Mouse (Mus musculus): ENCODE results near the gene Uqcrq. TPM values are rescaled to one million over a fixed set of nuclear protein-coding genes. Genes with fewer than 3 reads are reported as not detected.
"Not testable (repeated sequence)": the region's sequence is repeated elsewhere in the genome, so short reads cannot be mapped to it uniquely, and the experiment has no call there.

Uqcrq gene
- total RNA-seq, 2 experiments from 2014 or later: 415 to 443 TPM

DNA sequence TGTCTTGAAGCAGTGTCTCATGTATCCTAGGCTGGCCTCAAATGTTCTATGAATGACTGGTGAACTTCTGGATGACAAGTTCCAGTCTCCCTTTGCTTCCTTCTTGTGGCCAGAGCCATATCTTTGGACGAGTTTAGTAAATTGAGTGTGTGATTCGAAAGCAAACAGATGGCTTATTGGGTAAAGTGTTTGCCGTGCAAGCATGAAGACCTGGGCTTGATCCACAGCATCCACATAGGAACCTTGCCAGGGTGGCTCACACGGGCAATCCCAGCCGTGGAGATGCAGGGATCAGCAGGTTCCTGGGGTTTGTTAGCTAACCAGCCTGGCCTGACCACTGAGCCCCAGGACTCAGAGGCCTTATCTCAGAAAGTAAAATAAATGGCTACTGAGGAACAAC is 22.4 kb upstream of the Uqcrq start:
- DNase-seq (ENCODE audit: low spot score in 2 of 2): no peak

DNA sequence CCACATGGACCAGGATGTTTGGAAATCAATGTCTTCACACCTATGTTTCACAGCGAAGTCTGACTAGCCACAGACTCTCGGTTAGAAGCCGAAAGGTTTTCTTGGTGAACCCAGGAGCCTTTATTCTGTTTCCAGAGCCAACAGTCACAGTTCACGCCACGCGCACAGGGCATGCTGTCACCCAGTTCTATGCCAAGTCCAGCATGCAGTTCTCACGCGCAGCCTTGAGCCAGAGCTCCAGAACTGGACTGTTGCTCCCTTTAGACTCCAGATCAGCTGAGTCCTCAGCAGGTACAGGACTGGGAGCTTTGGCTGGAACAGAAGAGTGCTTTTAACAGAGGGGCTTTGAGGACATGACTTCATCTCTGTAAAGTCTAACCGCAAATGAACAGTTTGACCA is 21.8 kb upstream of the Uqcrq start:
- no peak for DNase-seq (ENCODE audit: low spot score in 2 of 2)

DNA sequence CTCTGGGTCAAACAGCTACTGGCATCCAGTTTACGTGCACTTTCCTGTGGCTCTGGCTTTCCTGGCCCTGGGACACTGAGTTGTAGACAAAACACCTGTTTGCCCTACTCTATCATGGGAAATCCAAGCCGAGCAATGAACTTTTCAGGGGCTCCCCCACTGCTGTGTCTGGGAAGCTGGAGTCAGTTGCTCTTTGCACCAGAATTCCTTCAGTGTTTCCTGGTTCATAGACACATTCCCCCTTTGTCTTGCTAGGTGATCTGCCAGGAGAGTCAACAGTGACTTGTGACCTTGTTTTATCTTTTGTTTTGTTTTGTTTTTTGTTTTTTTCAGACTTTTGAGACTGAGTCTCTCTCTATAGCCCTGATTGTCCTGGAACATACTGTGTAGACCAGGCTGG is 20.7 kb upstream of the Uqcrq start:
- no peak for DNase-seq (ENCODE audit: low spot score in 2 of 2)

DNA sequence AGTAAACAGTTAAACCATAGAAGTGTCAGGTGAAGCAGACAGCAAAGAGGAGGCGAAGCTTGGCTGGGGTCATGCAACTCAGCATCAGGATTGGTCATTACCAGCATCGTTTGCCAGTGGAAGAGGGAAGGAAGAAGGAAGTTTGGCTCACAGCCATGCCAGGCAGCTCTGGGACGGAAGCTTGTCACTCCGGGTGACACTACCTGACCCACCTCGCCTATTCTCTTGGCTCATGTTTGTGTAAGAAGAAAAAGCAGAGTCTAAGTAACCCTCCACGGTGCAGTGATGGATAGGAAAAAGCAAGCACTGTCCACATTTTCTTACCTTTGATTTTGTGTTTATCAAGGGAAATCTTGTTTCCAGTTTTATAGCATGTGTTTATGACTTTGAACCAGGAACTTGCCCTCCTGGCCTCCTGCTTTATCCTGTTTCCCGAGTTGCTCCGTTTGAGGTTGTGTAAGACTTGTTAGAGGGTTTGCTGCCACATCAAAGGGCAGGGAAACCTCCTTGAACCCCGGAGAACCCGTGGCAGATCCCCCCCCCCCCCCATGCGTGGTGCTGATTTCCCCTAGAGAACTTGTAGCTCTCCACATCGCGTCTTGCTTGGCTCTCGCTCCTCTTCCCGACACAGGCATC is 19.6 kb upstream of the Uqcrq start:
- DNase-seq (ENCODE audit: low spot score in 2 of 2): no peak

DNA sequence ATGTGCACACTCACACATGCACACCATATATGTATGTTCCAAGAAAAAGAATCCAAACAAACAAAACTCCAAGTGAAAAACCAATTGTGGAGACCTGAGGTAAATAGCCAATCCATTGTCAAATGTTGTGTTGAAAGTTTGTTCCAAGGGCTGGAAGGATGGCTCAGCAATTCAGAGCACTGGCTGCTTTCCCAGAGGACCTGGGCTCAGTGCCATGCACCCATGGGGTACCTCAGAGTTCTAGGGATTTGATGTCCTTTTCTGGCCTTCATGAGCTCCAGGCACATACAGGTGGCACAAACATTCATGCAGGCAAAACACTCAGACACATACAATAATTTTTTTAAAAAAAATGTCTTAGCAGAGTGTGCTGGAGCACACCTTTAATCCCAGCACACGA is 17.9 kb upstream of the Uqcrq start:
- DNase-seq (ENCODE audit: low spot score in 2 of 2): no peak

DNA sequence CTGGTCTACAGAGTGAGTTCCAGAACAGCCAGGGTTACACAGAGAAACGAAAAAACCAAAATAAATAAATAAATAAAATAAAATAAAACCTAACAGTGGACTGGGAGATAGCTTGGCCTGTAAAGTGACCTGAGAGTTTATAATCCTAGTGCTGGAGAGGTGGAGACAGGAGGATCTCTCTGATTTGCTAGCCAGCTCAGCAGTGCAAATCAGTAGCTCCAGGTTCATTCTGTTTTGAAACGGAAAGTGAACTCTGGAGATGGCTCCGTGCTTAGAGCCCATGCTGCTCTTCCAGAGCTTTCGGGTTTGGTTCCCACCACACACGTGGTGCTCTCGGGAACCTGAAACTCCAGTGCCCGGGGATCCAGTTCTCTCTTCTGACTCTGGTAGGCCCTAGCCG is 17.4 kb upstream of the Uqcrq start:
- no peak for DNase-seq (ENCODE audit: low spot score in 2 of 2)

DNA sequence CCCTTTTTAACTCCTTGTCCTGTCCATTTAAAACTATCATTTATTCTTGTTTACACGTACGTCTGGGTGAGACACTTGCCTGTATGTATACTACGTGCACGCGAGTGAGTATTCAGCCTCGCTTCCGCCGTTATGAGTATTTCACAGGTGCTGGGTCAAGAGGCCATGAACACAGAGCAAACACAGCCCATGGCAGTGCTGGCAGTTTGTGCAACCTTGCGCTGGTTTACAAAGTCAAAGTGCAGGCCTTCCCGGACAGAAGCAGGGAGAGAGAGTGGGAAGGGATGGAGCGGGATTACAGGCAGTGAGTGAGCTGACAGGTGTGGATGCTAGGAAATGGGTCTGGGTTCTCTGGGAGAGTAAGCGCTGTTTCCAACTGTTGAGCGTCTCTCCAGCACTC is 15.6 kb upstream of the Uqcrq start:
- DNase-seq (ENCODE audit: low spot score in 2 of 2): no peak

DNA sequence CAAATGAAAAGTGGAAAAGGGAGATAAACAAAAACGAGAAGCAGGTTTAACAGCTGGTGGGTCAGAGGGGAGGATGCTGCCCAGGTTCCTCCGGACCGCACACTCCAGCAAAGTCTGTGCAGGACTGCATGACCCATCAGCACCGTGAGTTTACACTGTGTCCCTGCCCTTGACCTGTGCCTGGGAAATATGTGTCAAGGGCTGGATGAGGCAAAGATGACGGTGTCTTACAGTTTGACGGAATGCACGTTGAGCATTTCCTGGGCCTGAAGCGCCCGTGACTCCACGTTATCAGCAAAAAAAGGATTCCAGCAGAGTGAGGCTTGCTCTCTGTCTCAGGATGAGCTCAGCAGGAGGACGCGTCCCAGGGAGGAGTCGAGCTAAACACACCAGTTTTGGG is 14.9 kb upstream of the Uqcrq start:
- DNase-seq (ENCODE audit: low spot score in 2 of 2): no peak

DNA sequence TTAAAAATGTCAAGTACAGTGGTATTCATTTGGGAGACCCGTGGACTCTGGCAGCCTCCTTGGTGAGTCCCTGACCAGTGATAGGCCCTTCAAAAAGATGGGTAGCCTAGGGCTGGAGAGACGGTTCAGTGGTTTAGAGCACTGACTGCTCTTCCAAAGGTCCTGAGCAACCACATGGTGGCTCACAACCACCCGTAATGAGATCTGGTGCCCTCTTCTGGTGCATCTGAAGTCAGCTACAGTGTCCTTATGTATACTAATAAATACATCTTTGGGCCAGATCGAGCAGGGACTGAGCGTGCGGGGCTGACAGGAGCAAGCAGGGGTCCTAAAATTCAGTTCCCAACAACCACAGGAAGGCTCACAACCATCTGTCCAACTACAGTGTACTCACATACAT is 13.2 kb upstream of the Uqcrq start:
- no peak for DNase-seq (ENCODE audit: low spot score in 2 of 2)

DNA sequence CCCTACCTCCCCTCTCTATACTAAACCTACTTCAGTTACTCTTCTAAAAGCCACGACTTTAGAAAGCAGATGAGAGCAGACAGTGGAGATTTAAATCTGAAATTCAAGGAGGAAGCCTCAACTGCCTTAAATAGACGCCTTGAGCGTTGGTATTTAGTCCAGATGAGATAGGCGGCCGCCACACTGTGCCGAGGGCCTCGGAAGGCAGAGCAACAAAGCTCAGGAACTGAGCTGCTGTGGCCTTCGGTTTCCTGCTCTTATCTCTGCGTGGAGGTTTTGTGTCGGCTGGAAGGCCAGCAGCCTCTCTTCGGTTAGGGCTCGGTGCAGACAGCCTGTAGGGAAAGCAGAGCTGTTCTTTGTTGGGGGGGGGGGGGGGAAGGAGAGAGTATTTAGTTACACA is 11.3 kb upstream of the Uqcrq start:
- DNase-seq (ENCODE audit: low spot score in 2 of 2): no peak

DNA sequence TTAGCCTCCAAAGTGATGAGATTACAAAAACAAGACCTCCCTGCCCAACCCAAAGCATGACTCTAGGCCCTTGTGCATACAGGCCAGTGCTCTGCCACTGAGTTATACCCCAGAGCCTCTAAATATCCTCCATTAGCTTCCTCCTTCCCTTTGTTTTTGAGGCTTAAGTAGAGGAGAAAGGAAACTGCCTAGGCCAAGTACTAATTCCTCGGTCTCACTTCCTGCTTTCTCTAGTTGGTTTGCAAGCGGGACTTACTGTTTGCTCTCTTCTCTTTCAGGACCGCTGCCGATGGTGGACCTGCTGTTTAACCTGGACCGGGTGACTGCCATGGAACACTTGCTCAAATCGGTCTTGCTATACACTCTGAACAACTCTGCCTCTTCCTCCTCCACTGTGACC is 5.7 kb upstream of the Uqcrq start:
- DNase-seq (ENCODE audit: low spot score in 2 of 2): no peak

DNA sequence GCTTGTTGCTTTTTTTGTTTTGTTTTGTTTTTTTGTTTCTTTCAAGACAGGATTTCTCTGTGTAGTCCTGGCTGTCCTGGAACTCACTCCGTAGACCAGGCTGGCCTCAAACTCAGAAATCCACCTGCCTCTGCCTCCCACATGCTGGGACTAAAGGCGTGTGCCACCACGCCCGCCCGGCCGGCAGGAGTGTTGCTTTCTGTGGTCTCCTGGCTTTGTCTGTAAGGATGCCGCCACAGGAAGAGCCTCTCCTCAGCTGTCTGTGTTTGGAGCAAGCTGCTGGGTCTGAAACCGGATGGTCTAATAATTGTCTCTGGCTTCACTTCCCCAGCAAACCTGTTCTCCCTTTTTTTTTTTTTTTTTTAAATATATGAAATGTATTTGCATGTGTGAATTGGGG is 4.9 kb upstream of the Uqcrq start:
- no peak for DNase-seq (ENCODE audit: low spot score in 2 of 2)

DNA sequence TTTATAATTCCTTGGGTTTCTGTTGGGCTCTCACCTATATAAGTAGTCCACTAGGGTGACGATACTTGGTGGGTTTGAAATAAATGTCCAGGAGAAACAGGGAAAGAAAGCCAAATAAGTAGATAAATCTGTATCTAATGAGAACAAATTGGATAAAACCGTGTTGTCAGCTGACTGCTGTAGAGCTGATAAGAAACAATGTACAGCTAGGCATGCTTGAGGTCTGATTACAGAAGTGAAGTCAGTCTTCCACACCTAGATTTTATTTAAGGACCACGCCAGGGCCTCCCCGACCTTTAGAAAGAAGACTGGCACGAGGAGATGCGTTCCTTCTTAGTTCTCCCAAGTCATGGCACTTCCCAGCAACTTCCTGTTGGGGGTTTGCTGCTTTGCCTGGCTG is 2.4 kb upstream of the Uqcrq start:
- DNase-seq (ENCODE audit: low spot score in 2 of 2): no peak

DNA sequence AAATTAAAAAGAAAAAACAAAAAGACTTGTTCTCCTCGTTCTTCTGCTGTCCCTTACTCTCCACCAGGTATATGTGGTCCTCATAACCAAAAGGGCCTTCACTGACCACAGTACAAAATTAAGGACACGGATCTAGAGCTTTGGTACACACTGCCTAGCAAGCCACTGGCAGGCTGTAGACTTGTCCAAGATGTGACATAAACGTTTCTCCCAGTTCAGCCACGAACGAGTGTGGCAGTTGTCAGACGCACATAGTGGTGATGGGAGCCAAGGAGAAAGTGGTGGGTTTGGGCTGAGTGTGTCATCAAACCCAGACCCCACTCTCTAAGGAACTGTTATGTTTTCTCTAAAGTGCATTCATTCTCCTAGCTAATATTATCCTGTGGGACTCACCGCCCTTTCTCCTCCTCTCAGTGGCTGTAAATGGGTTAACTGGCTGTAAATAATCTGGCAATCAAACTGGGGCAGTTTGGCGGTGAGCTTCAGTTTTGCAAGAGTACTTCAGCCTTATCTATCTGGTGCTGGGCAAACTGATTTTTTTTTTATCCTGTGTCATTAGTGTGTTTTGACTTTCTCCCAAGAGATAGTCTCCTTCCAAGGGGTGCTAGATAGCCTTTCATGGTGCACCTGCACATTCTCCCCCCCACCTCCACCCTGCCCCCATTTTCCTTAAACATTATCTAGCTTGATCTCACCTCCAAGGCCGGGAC is 871 bp upstream of the Uqcrq start:
- no peak for DNase-seq (ENCODE audit: low spot score in 2 of 2)

DNA sequence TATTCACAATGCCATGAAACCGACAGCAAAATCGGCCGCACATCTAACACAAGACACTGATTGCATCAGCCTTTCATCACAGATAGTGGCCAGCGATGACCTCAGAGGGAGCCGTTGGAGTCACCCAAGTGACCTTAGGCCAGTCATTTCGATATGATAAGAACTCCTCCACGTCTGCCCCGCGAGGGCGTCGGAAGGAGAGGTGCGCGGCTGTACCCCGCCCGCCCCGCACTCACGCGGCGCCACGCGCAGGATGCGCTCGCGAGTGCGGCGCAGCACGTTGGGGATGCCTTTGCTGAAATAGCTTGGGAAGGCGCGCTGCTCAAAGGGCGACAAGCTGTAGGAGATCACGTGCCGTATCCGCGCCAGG is 346 bp downstream of the Uqcrq start:
- no peak for DNase-seq (ENCODE audit: low spot score in 2 of 2)

DNA sequence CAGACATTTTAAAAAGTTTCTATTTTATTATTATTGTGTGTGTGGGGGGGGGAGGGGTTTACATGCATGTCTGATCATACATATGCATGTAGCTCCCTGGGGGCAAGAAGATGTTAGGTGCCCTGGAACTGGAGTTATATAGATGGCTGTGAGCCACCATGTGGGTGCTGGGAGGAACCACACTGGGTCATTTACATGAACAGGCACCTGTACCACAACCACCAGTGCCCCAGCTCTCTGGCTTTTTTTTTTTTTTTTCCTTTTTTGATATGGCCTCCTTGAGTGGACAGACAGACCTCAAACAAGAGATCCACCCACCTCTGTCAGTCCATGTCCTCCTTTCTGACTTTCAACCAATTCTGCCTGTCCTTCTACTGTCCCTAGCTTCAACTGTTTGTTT is 1.4 kb downstream of the Uqcrq start:
- no peak for DNase-seq (ENCODE audit: low spot score in 2 of 2)

DNA sequence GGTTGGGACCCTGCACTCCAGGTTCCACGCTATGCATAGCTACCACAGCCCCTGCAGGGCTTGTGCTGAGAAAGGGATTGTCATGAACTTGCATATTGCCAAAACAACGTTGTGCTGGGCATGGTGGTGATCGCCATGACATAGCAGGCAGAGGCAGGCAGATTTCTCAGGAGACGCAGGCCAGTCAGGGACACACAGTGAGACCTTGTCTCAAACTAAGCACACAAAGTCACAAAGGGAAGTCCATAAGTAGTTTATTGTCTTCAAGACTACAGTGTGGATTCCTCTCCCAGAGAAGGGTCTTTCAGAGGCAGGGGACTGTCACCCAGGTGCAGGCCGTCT is 1.9 kb downstream of the Uqcrq start:
- no peak for DNase-seq (ENCODE audit: low spot score in 2 of 2)

DNA sequence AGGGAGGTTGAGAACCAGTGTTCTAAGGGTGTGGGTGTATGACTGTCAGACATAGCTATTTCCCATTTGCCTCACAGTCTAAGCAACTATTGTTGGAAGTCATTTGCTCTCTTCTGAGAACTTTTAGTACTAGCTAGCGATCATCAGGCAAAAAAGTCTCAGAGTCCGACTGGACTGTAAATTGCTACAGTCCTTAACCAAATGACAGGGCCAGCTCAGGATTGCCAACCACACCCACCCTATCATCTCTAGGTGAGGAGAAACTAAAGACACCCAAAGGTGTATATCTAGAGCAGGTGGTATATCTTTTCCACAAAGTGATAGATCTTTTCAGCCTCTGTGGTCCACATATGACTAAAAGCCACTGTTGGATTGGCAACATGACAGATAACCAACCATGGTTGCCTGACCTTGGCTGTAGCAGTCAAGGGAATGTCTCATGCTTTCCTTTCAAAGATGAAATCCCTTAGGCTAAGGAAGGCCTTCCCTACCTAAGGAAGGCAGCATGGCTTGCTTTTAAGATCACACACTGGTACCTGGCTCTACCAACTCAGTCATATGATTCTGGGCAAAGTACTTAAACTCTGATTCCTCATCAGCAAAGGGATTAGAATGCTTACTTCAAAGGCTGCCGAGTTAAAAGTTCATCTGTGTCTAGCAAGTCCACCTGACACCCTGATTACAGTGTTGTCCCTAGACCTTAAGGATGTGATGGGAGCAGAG is 2.5 kb downstream of the Uqcrq start:
- DNase-seq (ENCODE audit: low spot score in 2 of 2): no peak

DNA sequence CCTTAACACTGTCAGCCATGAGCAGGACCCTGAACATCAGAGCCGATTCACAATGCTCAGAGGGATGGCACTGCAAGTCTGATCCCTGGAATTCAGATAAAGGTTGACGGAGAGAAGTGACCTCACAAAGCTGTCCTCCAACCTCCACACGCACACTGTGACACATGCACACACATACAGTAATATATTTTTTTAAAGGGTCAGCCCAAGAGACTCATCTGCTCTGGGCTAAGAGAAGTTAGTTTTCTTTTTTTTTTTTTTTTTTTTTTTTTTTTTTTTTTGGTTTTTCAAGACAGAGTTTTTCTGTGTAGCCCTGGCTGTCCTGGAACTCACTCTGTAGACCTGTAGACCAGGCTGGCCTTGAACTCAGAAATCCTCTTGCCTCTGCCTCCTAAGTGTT is 3.7 kb downstream of the Uqcrq start:
- not testable (repeated sequence) for DNase-seq (ENCODE audit: low spot score in 2 of 2)

DNA sequence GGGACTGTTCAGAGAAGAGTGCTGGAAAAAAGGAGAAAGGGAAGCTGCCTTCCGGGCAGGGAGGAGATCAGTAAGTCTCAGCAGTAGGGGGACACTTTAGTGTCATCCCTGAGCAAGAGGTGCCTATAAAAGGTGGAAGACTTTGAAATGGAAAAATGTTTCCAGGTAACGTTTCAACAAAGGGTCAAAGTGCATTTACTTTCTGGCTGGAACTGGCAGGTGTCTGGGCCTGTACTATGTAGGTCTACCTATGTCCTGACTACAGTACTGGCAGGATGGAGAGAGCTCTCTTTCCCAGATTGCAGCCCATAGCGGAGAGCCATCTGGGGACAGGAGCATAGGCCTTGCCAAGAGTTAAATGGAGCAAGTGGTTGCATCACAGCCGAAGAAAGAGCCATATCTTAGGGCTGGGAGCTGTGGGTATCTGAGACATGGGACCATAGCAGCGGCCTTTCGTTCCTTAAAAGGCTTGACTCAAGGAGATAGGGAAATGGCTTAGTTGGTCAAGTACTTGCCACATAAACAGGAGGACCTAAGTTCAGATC is 4.8 kb downstream of the Uqcrq start:
- no peak for DNase-seq (ENCODE audit: low spot score in 2 of 2)

DNA sequence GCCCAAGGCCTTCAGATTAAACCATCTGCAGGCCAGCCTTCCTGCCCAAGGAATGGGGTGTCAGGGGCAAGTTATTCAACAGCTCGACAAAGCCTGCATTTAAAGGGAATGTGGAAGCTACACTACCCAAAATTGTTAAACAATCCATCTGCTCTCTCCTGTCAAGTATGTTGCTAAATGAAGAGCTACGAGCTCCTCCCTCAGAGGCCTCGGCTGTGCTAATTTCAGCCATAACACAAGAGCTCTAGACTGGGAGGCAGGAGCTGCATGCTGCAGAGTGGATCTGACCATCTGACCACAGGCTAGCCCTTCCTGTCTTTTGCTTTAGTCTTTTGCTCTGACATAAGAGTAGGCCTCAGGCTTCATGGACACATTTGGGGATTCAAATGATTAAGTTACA is 5.4 kb downstream of the Uqcrq start:
- no peak for DNase-seq (ENCODE audit: low spot score in 2 of 2)

DNA sequence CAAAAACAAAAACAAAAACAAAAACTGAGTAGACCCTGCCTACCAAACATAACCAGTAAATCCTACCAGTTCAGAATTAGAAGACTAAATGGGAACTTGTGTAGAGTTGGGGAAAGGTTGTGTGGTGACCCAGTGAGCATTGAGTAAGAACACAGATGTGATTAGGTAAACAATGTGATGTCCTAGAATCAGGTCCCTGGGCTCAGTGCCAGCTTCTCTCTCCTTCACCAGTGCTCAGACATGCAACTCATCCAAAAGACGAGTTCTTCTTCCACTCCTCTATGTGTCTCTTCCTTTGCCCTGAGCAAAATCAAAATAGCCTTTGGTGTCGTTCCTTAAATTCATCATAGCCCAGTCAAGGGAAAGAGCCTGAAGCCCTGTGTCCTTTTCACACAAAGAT is 5.8 kb downstream of the Uqcrq start:
- no peak for DNase-seq (ENCODE audit: low spot score in 2 of 2)

DNA sequence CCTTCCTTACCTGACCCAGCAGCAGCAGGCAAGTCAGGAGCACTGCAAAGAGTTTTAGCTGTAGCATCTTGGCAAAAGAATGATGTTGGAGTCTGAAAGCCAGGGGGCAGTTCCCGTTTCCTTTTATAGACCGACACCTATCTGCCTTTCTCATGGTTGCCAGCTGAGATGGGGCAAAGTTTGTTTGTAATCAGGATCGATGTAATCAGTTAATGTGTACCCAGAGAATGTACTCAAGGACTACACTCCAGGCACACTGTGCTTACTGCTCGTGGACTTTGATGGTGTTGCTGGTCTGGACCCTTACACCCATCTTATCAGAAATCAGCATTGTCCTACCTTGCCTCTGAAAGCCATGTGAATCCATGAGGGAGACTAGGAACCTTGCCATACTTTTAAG is 7.6 kb downstream of the Uqcrq start, which contains the start of gene Leap2:
Gene Leap2 (minus strand): TSS at position 135 of the 400 bp plus-strand sequence.
- no peak for DNase-seq (ENCODE audit: low spot score in 2 of 2)

All from left cerebral cortex, adult 18-20 months (tissue).